Mouse (Mus musculus): ENCODE measurements at regions not wholly inside any gene's neighbourhood (a gene's known extent, or its start where the extent isn't known, plus 50 kb on each side); places are given as distances from the start of the nearest gene placed in this dataset.

GRCm38 (mm10) chr17:49189765-49190164 is 238.4 kb upstream of the Mocs1 start:
- H3K9me3 ChIP-seq (replicated peaks; ENCODE audit: control insufficient read depth, insufficient read depth, low read length, poor library complexity, severe bottlenecking): 0 out of 2 replicates have a peak, but pooled peaks cover 6% of the 10 kb centered on the region
- H3K4me3 ChIP-seq (ENCODE audit: low read depth, low read length): no peak overlapping the region
- no peaks in the 10 kb centered on the region for H3K27me3 ChIP-seq (ENCODE audit: control insufficient read depth, insufficient read depth, low read length, poor library complexity, severe bottlenecking)
- no peak overlapping the region for H3K9ac ChIP-seq (ENCODE audit: low read depth, poor library complexity, severe bottlenecking)
- H3K36me3 ChIP-seq (ENCODE audit: control insufficient read depth, insufficient read depth, low read length, poor library complexity, severe bottlenecking): no peaks in the 10 kb centered on the region
- H3K4me1 ChIP-seq (ENCODE audit: control insufficient read depth, insufficient read depth, low read length): no peaks in the 10 kb centered on the region
- peak; percentile 12 for TF ChIP-seq CTCF (IDR thresholded peaks at IDR 0.05; ENCODE audit: low read depth, low read length)
- no peak for TF ChIP-seq POLR2A (IDR thresholded peaks at IDR 0.05; ENCODE audit: insufficient read depth, low read length)
- no peak for TF ChIP-seq EP300 (IDR thresholded peaks at IDR 0.05; ENCODE audit: insufficient read depth, low read depth, low read length)
- H3K27ac ChIP-seq (ENCODE audit: insufficient read depth, low read length): no peak overlapping the region

GRCm38 (mm10) chr17:49190337-49190736 is 237.8 kb upstream of the Mocs1 start:
- Histone ChIP-seq H3K27me3 (ENCODE audit: control insufficient read depth, insufficient read depth, low read length, poor library complexity, severe bottlenecking) (no peaks in the 10 kb centered on the region), H3K9me3 (replicated peaks; ENCODE audit: control insufficient read depth, insufficient read depth, low read length, poor library complexity, severe bottlenecking) (peaks cover 9% of the 10 kb centered on the region; the same call in 1 of the 2 replicates), H3K36me3 (ENCODE audit: control insufficient read depth, insufficient read depth, low read length, poor library complexity, severe bottlenecking) (no peaks in the 10 kb centered on the region), H3K9ac (ENCODE audit: low read depth, poor library complexity, severe bottlenecking) (no peak overlapping the region), H3K27ac (ENCODE audit: insufficient read depth, low read length) (no peak overlapping the region), H3K4me3 (ENCODE audit: low read depth, low read length) (no peak overlapping the region), H3K4me1 (ENCODE audit: control insufficient read depth, insufficient read depth, low read length) (no peaks in the 10 kb centered on the region)
- TF ChIP-seq EP300 (IDR thresholded peaks at IDR 0.05; ENCODE audit: insufficient read depth, low read depth, low read length) (no peak), CTCF (IDR thresholded peaks at IDR 0.05; ENCODE audit: low read depth, low read length) (no peak), POLR2A (IDR thresholded peaks at IDR 0.05; ENCODE audit: insufficient read depth, low read length) (no peak)

GRCm38 (mm10) chr17:49196046-49196684 is 232.0 kb upstream of the Mocs1 start:
- Histone ChIP-seq H3K4me1 (ENCODE audit: control insufficient read depth, insufficient read depth, low read length) (no peaks in the 10 kb centered on the region), H3K9me3 (replicated peaks; ENCODE audit: control insufficient read depth, insufficient read depth, low read length, poor library complexity, severe bottlenecking) (peaks cover 13% of the 10 kb centered on the region; the same call in 1 of the 2 replicates), H3K36me3 (ENCODE audit: control insufficient read depth, insufficient read depth, low read length, poor library complexity, severe bottlenecking) (no peaks in the 10 kb centered on the region), H3K9ac (ENCODE audit: low read depth, poor library complexity, severe bottlenecking) (no peak overlapping the region), H3K27me3 (ENCODE audit: control insufficient read depth, insufficient read depth, low read length, poor library complexity, severe bottlenecking) (no peaks in the 10 kb centered on the region), H3K4me3 (ENCODE audit: low read depth, low read length) (no peak overlapping the region), H3K27ac (ENCODE audit: insufficient read depth, low read length) (no peak overlapping the region)
- TF ChIP-seq CTCF (IDR thresholded peaks at IDR 0.05; ENCODE audit: low read depth, low read length) (no peak), EP300 (IDR thresholded peaks at IDR 0.05; ENCODE audit: insufficient read depth, low read depth, low read length) (no peak), POLR2A (IDR thresholded peaks at IDR 0.05; ENCODE audit: insufficient read depth, low read length) (no peak)

GRCm38 (mm10) chr17:49201495-49201894 is 226.7 kb upstream of the Mocs1 start:
- Histone ChIP-seq H3K4me3 (ENCODE audit: low read depth, low read length) (no peak overlapping the region), H3K36me3 (ENCODE audit: control insufficient read depth, insufficient read depth, low read length, poor library complexity, severe bottlenecking) (no peaks in the 10 kb centered on the region), H3K9ac (ENCODE audit: low read depth, poor library complexity, severe bottlenecking) (no peak overlapping the region), H3K9me3 (replicated peaks; ENCODE audit: control insufficient read depth, insufficient read depth, low read length, poor library complexity, severe bottlenecking) (peaks cover 7% of the 10 kb centered on the region; the same call in 1 of the 2 replicates), H3K27ac (ENCODE audit: insufficient read depth, low read length) (no peak overlapping the region), H3K27me3 (ENCODE audit: control insufficient read depth, insufficient read depth, low read length, poor library complexity, severe bottlenecking) (no peaks in the 10 kb centered on the region), H3K4me1 (ENCODE audit: control insufficient read depth, insufficient read depth, low read length) (no peaks in the 10 kb centered on the region)
- TF ChIP-seq POLR2A (IDR thresholded peaks at IDR 0.05; ENCODE audit: insufficient read depth, low read length) (no peak), EP300 (IDR thresholded peaks at IDR 0.05; ENCODE audit: insufficient read depth, low read depth, low read length) (no peak), CTCF (IDR thresholded peaks at IDR 0.05; ENCODE audit: low read depth, low read length) (no peak)

GRCm38 (mm10) chr17:49205095-49205494 is 223.1 kb upstream of the Mocs1 start:
- H3K4me3 ChIP-seq (ENCODE audit: low read depth, low read length): no peak overlapping the region
- H3K9me3 ChIP-seq (replicated peaks; ENCODE audit: control insufficient read depth, insufficient read depth, low read length, poor library complexity, severe bottlenecking): no peaks in the 10 kb centered on the region
- H3K27me3 ChIP-seq (ENCODE audit: control insufficient read depth, insufficient read depth, low read length, poor library complexity, severe bottlenecking): no peaks in the 10 kb centered on the region
- H3K36me3 ChIP-seq (ENCODE audit: control insufficient read depth, insufficient read depth, low read length, poor library complexity, severe bottlenecking): no peaks in the 10 kb centered on the region
- no peaks in the 10 kb centered on the region for H3K4me1 ChIP-seq (ENCODE audit: control insufficient read depth, insufficient read depth, low read length)
- H3K9ac ChIP-seq (ENCODE audit: low read depth, poor library complexity, severe bottlenecking): no peak overlapping the region
- no peak overlapping the region for H3K27ac ChIP-seq (ENCODE audit: insufficient read depth, low read length)
- no peak for TF ChIP-seq EP300 (IDR thresholded peaks at IDR 0.05; ENCODE audit: insufficient read depth, low read depth, low read length)
- TF ChIP-seq CTCF (IDR thresholded peaks at IDR 0.05; ENCODE audit: low read depth, low read length): no peak
- TF ChIP-seq POLR2A (IDR thresholded peaks at IDR 0.05; ENCODE audit: insufficient read depth, low read length): no peak

GRCm38 (mm10) chr17:49205564-49205963 is 222.6 kb upstream of the Mocs1 start:
- no peak overlapping the region for H3K27ac ChIP-seq (ENCODE audit: insufficient read depth, low read length)
- no peak overlapping the region for H3K9ac ChIP-seq (ENCODE audit: low read depth, poor library complexity, severe bottlenecking)
- no peaks in the 10 kb centered on the region for H3K4me1 ChIP-seq (ENCODE audit: control insufficient read depth, insufficient read depth, low read length)
- H3K4me3 ChIP-seq (ENCODE audit: low read depth, low read length): no peak overlapping the region
- no peaks in the 10 kb centered on the region for H3K9me3 ChIP-seq (replicated peaks; ENCODE audit: control insufficient read depth, insufficient read depth, low read length, poor library complexity, severe bottlenecking)
- H3K27me3 ChIP-seq (ENCODE audit: control insufficient read depth, insufficient read depth, low read length, poor library complexity, severe bottlenecking): no peaks in the 10 kb centered on the region
- TF ChIP-seq CTCF (IDR thresholded peaks at IDR 0.05; ENCODE audit: low read depth, low read length): no peak
- no peak for TF ChIP-seq EP300 (IDR thresholded peaks at IDR 0.05; ENCODE audit: insufficient read depth, low read depth, low read length)
- TF ChIP-seq POLR2A (IDR thresholded peaks at IDR 0.05; ENCODE audit: insufficient read depth, low read length): no peak
- no peaks in the 10 kb centered on the region for H3K36me3 ChIP-seq (ENCODE audit: control insufficient read depth, insufficient read depth, low read length, poor library complexity, severe bottlenecking)
